In the genomic region with DNA sequence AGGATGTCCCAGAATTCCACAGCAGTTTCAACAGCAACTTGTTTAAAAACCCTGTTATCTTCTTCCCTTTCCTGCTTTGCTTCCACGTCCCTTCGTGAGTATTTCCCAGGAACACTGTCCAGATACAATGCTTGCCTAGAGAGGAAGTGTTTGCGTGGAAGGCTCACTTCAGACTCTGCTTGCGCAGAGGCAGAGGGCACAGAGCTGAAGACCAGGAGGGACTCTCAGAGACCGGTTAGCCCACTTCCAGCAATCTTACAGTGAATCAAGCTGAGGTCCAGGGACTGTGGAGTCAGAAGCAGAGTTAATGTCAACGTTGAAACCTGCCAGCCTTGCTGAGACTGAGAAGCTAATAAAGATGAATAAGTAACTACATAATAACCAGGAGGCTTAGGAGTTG, we compare ENCODE assay signal across 22 mouse cellular contexts. TPM values are rescaled to one million over a fixed set of nuclear protein-coding genes. Genes with fewer than 3 reads are reported as not detected.
DNase-seq lines count a peak whose midpoint lies in the region; ATAC-seq and TF ChIP-seq lines count a peak whose summit lies in the region.
"Had no signal": no experiment of that assay in that cellular context is flagged by ENCODE, and none has a peak within 500 bp of the region (broad histone marks: within the 10 kb centered on the region; RNA-seq: fewer than 3 reads in every experiment).

No protein-coding gene starts in this region.

- no peak overlapping the region for H3K4me3 ChIP-seq in heart, adult 2 months
- no peak overlapping the region for H3K4me3 ChIP-seq in kidney, embryonic 15.5 days (replicated peaks)
- no peak overlapping the region for H3K4me3 ChIP-seq in lung, embryonic 16.5 days (ENCODE audit: low read length)
- no peak overlapping the region for H3K4me3 ChIP-seq in macrophage (ENCODE audit: inconsistent target)
- H3K4me3 ChIP-seq: embryonic facial prominence, embryonic 13.5 days; erythroblast, embryonic 14.5 days; forebrain, embryonic 12.5 days; heart, embryonic 15.5 days; hindbrain, embryonic 10.5 days; limb, embryonic 15.5 days had no signal

- no peak for TF ChIP-seq EP300 in heart, adult 2 months (IDR thresholded peaks at IDR 0.05; ENCODE audit: insufficient read depth, low read depth, low read length)

- TF ChIP-seq POLR2A in heart, adult 2 months (IDR thresholded peaks at IDR 0.05; ENCODE audit: insufficient read depth, low read depth, low read length) = no peak

- peak; percentile 76 for DNase-seq in heart, adult 11 months
- no peak for DNase-seq in heart, adult 2 months
- DNase-seq in kidney, postnatal 25 days = no peak
- no peak for DNase-seq in lung, postnatal 25 days (ENCODE audit: low spot score)
- DNase-seq: adrenal gland, postnatal 10 days; cerebellum, adult 2 months; cerebellum, postnatal 25 days; embryo, embryonic 11 days; kidney, adult 18-20 months; kidney, postnatal 4 days had no signal

- no peak overlapping the region for H3K9ac ChIP-seq in heart, adult 2 months (ENCODE audit: low read depth, low read length)
- no peak overlapping the region for H3K9ac ChIP-seq in kidney, embryonic 15.5 days
- H3K9ac ChIP-seq in lung, embryonic 16.5 days (ENCODE audit: low read length) = no peak overlapping the region
- H3K9ac ChIP-seq: embryonic facial prominence, embryonic 13.5 days; forebrain, embryonic 12.5 days; heart, embryonic 15.5 days; limb, embryonic 15.5 days had no signal

- H3K79me2 ChIP-seq in heart, adult 2 months (replicated peaks; ENCODE audit: control insufficient read depth, insufficient read depth, low read length) = no peaks in the 10 kb centered on the region
- no peaks in the 10 kb centered on the region for H3K79me2 ChIP-seq in macrophage (ENCODE audit: inconsistent target)

- H3K36me3 ChIP-seq in heart, adult 2 months (ENCODE audit: control insufficient read depth, insufficient read depth, low read length) = no peaks in the 10 kb centered on the region
- no peaks in the 10 kb centered on the region for H3K36me3 ChIP-seq in kidney, embryonic 15.5 days
- no peaks in the 10 kb centered on the region for H3K36me3 ChIP-seq in lung, embryonic 16.5 days (ENCODE audit: control insufficient read depth, insufficient read depth, low read length)
- no peaks in the 10 kb centered on the region for H3K36me3 ChIP-seq in macrophage (ENCODE audit: inconsistent target)
- H3K36me3 ChIP-seq: embryonic facial prominence, embryonic 13.5 days; forebrain, embryonic 12.5 days; heart, embryonic 15.5 days; hindbrain, embryonic 10.5 days; limb, embryonic 15.5 days had no signal

- no peak overlapping the region for H3K27ac ChIP-seq in heart, adult 2 months
- H3K27ac ChIP-seq in kidney, embryonic 15.5 days = peak overlapping the region; percentile 32; the same call in 1 of the 2 replicates
- no peak overlapping the region for H3K27ac ChIP-seq in lung, embryonic 16.5 days (ENCODE audit: low read length)
- peak overlapping the region; percentile 35 for H3K27ac ChIP-seq in macrophage
- H3K27ac ChIP-seq: embryonic facial prominence, embryonic 13.5 days; forebrain, embryonic 12.5 days; heart, embryonic 15.5 days; hindbrain, embryonic 10.5 days; limb, embryonic 15.5 days had no signal

- H3K27me3 ChIP-seq in heart, adult 2 months (ENCODE audit: control insufficient read depth, insufficient read depth, low read length) = no peaks in the 10 kb centered on the region
- no peaks in the 10 kb centered on the region for H3K27me3 ChIP-seq in kidney, embryonic 15.5 days
- no peaks in the 10 kb centered on the region for H3K27me3 ChIP-seq in lung, embryonic 16.5 days (ENCODE audit: control insufficient read depth, insufficient read depth, low read depth, low read length)
- H3K27me3 ChIP-seq: embryonic facial prominence, embryonic 13.5 days; forebrain, embryonic 12.5 days; heart, embryonic 15.5 days; limb, embryonic 15.5 days had no signal

- intact Hi-C loops in heart, adult 2 months (cut with DNase I) = loop anchor here (10.0 kb wide), 1 partner anchor 500 kb away; no protein-coding TSS in a partner anchor

- TF ChIP-seq CTCF in heart, adult 2 months (IDR thresholded peaks at IDR 0.05) = no peak

- H3K4me2 ChIP-seq in kidney, embryonic 15.5 days = no peak overlapping the region
- no peak overlapping the region for H3K4me2 ChIP-seq in lung, embryonic 16.5 days (ENCODE audit: low read depth, low read length)
- H3K4me2 ChIP-seq: embryonic facial prominence, embryonic 13.5 days; forebrain, embryonic 12.5 days; heart, embryonic 15.5 days; limb, embryonic 15.5 days; midbrain, embryonic 11.5 days had no signal

- WGBS in heart, adult 2 months = 33% methylated on average over 6 of the region's 6 CpGs
- WGBS in kidney, embryonic 15.5 days = 54% methylated on average over 6 of the region's 6 CpGs
- WGBS in lung, embryonic 16.5 days = 25% methylated on average over 6 of the region's 6 CpGs
- 34% methylated on average over 3 of the region's 6 CpGs for WGBS in macrophage (ENCODE audit: missing documents)

- H3K4me1 ChIP-seq in heart, adult 2 months (ENCODE audit: control insufficient read depth, insufficient read depth, low read length) = peaks cover 3% of the 10 kb centered on the region; the same call in 1 of the 2 replicates
- H3K4me1 ChIP-seq in kidney, embryonic 15.5 days = 0 out of 2 replicates have a peak, but pooled peaks cover 3% of the 10 kb centered on the region
- H3K4me1 ChIP-seq in lung, embryonic 16.5 days (replicated peaks; ENCODE audit: control insufficient read depth, insufficient read depth, low read length) = peaks cover 7% of the 10 kb centered on the region
- H3K4me1 ChIP-seq: embryonic facial prominence, embryonic 13.5 days; forebrain, embryonic 12.5 days; hindbrain, embryonic 10.5 days had no signal

- no peaks in the 10 kb centered on the region for H3K9me3 ChIP-seq in kidney, embryonic 15.5 days (replicated peaks)
- H3K9me3 ChIP-seq in lung, embryonic 16.5 days (ENCODE audit: control insufficient read depth, low read length) = no peaks in the 10 kb centered on the region
- H3K9me3 ChIP-seq: embryonic facial prominence, embryonic 13.5 days; forebrain, embryonic 12.5 days; heart, embryonic 15.5 days; hindbrain, embryonic 10.5 days; limb, embryonic 15.5 days had no signal

- no peak for ATAC-seq in kidney, embryonic 15.5 days (replicated peaks; ENCODE audit: low FRiP score)
- peak; percentile 56; the same call in 1 of the 2 replicates for ATAC-seq in lung, embryonic 16.5 days (ENCODE audit: low read depth)
- ATAC-seq in cerebellum, adult (ENCODE audit: insufficient number of reproducible peaks, low FRiP score, low TSS enrichment) = no peak
- ATAC-seq: hindbrain, embryonic 16.5 days had no signal

RNA-seq across cellular contexts. Expression of a gene that starts 41.6 kb away (rescaled TPM):
- total RNA-seq in heart, adult 2 months (2021) = 10 to 100 TPM; 35.6 to 36.4 TPM
- 26.6 and 30.8 TPM in 2 replicates for polyA plus RNA-seq in heart, adult 2 months (2012; rRNA removed)
- polyA plus RNA-seq in kidney, embryonic 15.5 days (2015; fragmentation: Nextera tagmentation; extraction: Ambion mirVana) = 43.1 and 43.3 TPM in 2 replicates
- 54.8 and 57.8 TPM in 2 replicates for polyA plus RNA-seq in lung, embryonic 16.5 days (2015; fragmentation: Nextera tagmentation; extraction: Ambion mirVana)
- 10 to 100 TPM; 18.1 to 65.3 (median 33.0) TPM for total RNA-seq in macrophage (2018; cell fraction: chromatin; rRNA removed)
- total RNA-seq in macrophage (2018; cell fraction: cytosol; rRNA removed) = 10 to 100 TPM; 27.9 to 60.3 (median 47.2) TPM
- total RNA-seq in macrophage (2018; cell fraction: nucleus; rRNA removed) = 10 to 100 TPM; 26.4 to 83.5 (median 45.0) TPM
- polyA plus RNA-seq in macrophage (2018) = 35.2 to 56.7 TPM (median 41.6 TPM) in 3 replicates

Comparison
In these comparisons a context has a peak if more than half of its experiments do, and no peak if none do; other contexts are left out.
1. H3K27ac ChIP-seq: peak in kidney, embryonic 15.5 days (single experiment) and macrophage (single experiment); none in heart, adult 2 months (single experiment) and lung, embryonic 16.5 days (single experiment).